Mouse (Mus musculus): ENCODE measurements at regions not wholly inside any gene's neighbourhood (a gene's known extent, or its start where the extent isn't known, plus 50 kb on each side); places are given as distances from the start of the nearest gene placed in this dataset.
A peak's percentile ranks its signal among the peaks of the same experiment; 100 is the strongest.
"Not testable (repeated sequence)": the region's sequence is repeated elsewhere in the genome, so short reads cannot be mapped to it uniquely, and the experiment has no call there.

DNA sequence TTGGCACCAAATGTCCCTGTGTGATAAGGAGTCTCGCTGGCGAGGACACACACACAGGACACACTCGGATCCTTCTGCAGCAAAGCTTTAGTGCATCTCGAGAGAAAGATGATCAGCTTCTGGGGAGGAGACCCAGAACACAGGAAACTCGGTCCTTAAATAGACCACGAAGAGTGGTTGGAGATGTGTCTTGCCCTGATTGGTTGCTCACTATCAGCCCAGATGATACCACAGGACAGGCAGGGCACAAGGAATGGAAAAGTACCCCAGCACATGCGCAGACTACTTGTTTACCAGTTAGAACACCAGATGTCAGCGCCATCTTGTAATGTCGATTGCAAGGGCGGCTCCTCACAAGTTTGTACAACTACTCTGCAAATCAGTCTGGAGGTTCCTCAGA lies 108.0 kb upstream of the Peg12 start:
- not testable (repeated sequence) for DNase-seq (ENCODE audit: low read depth, low spot score)

DNA sequence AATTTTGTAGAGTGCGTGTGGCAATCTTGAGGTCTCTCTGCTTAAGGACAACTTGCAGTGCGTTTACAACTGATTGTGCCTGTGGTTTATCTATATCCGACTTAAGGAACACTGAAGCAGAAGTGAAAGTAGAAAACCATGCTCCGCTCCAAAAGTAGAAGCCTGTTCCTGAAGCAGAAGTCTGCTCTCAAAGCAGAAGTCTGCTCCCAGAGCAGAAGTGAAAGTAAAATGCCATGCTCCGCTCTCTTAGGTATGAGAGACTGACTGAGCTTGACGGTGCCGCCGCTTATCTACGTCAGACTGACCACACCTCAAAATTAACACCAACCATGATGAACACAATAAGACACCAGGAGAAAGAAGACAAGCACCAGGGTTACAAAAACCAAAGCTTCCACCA lies 107.4 kb upstream of the Peg12 start:
- no peak for DNase-seq (ENCODE audit: low read depth, low spot score)

DNA sequence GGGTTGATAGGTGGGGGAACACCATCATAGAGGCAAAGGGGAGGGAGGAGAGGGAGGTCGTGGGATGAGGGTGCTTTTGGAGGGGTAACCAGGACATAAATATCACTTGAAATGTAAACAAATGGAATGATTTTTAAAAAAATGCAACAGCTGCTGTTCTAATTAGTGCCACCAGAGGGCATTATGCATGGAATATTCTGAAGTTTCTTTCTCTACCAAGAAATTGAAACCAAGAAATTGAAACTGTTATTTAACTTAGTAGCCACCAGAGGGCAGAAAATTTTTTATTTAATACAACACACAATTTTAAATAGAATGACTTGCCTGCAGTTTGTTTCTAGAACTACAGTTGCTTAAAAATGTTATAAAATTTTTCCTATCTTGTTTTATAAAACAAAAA lies 77.9 kb upstream of the Peg12 start:
- peak; percentile 1 for DNase-seq (ENCODE audit: low read depth, low spot score)

All from mesoderm, embryonic 11.5 days (tissue).